Mouse (Mus musculus) thymus, adult 2 months (tissue): ENCODE measurements around the gene Trim8. TPM values are rescaled to one million over a fixed set of nuclear protein-coding genes. Genes with fewer than 3 reads are reported as not detected.

Source experiments
- DNase-seq: peaks from one replicate; pipeline ENCODE4 v3.0.0; 2021
- H3K27ac ChIP-seq: fragments of 200-500 bp; 2 replicates; pipeline ENCODE4 v1.5.1; 2012; ENCODE audit warnings: low read length, control low read depth; ENCODE audit not compliant: control insufficient read depth, insufficient read depth
- H3K27me3 ChIP-seq: fragments of 200-500 bp; 2 replicates; pipeline ENCODE4 v1.6.1; 2012; ENCODE audit warnings: mild to moderate bottlenecking, low read length, moderate library complexity, mixed read lengths; ENCODE audit not compliant: control insufficient read depth, insufficient read depth
- H3K36me3 ChIP-seq: fragments of 200-500 bp; 2 replicates; pipeline ENCODE4 v1.6.1; 2012; ENCODE audit warnings: mild to moderate bottlenecking, low read length, moderate library complexity; ENCODE audit not compliant: control insufficient read depth, insufficient read depth
- H3K4me1 ChIP-seq: fragments of 200-500 bp; replicated peaks from 2 replicates; pipeline ENCODE4 v1.6.1; 2012; ENCODE audit warnings: low read length; ENCODE audit not compliant: control insufficient read depth, insufficient read depth
- H3K4me3 ChIP-seq: fragments of 200-500 bp; 2 replicates; pipeline ENCODE4 v1.5.1; 2012; ENCODE audit warnings: mild to moderate bottlenecking, low read length, control low read depth, moderate library complexity; ENCODE audit not compliant: control insufficient read depth, insufficient read depth
- CTCF ChIP-seq: fragments of 200-500 bp; IDR thresholded peaks from 2 replicates; pipeline ENCODE4 v1.5.1; 2012; ENCODE audit warnings: mild to moderate bottlenecking, control low read depth, low read length, moderate library complexity, borderline replicate concordance; ENCODE audit not compliant: control insufficient read depth, poor library complexity, insufficient read depth; ENCODE audit errors: extremely low read depth
- POLR2A ChIP-seq: fragments of 200-500 bp; IDR thresholded peaks from 2 replicates; pipeline ENCODE4 v1.6.1; 2012; ENCODE audit warnings: mild to moderate bottlenecking, low read length, control low read depth, moderate library complexity; ENCODE audit not compliant: control insufficient read depth, poor library complexity, insufficient read depth; ENCODE audit errors: extremely low read depth
- WGBS: fragments of 180-500 bp; shearing (Covaris S2); methylation state at CpG from one replicate; pipeline ENCODE4 v1.1.7; 2018; 5-methylcytosine and 5-hydroxymethylcytosine counted together
- polyA plus RNA-seq: library from polyadenylated mRNA; depleted of rRNA; stranded (reverse); fragments of >200 nt; gene quantifications from 2 replicates; pipeline ENCODE4 v1.2.3, GENCODE M21; 2012

The Trim8 gene
- polyA plus RNA-seq, 1 experiment, result 57.9 TPM

- no peaks in the 10 kb centered on the region for H3K36me3 ChIP-seq
- WGBS, result 9% methylated on average over 8 of the region's 8 CpGs
- no peak for TF ChIP-seq POLR2A
- TF ChIP-seq CTCF, result no peak
- H3K4me3 ChIP-seq, result no peak overlapping the region
- no peak overlapping the region for H3K27ac ChIP-seq
- no peak for DNase-seq
- peaks cover 10% of the 10 kb centered on the region for H3K4me1 ChIP-seq
- H3K27me3 ChIP-seq, result no peaks in the 10 kb centered on the region
Measured at GRCm38 (mm10) chr19:46495136-46495535, 6.4 kb upstream of the Trim8 start.

GRCm38 (mm10) chr19:46497230-46497629 lies 4.3 kb upstream of the Trim8 start:
- 92% methylated on average over 2 of the region's 2 CpGs for WGBS
- Histone ChIP-seq H3K4me3 (no peak overlapping the region), H3K36me3 (no peaks in the 10 kb centered on the region), H3K27me3 (no peaks in the 10 kb centered on the region), H3K27ac (no peak overlapping the region), H3K4me1 (peaks cover 4% of the 10 kb centered on the region)
- DNase-seq, result no peak
- TF ChIP-seq CTCF, result no peak
- TF ChIP-seq POLR2A, result no peak

- Histone ChIP-seq H3K4me1 (peaks cover 9% of the 10 kb centered on the region), H3K4me3 (no peak overlapping the region), H3K36me3 (no peaks in the 10 kb centered on the region), H3K27ac (no peak overlapping the region; the same call in 1 of the 2 replicates), H3K27me3 (no peaks in the 10 kb centered on the region)
- TF ChIP-seq CTCF (no peak), POLR2A (no peak)
- DNase-seq, result no peak
- WGBS, result 6% methylated on average over 3 of the region's 3 CpGs
Measured at GRCm38 (mm10) chr19:46499539-46499835, 2.0 kb upstream of the Trim8 start.

GRCm38 (mm10) chr19:46499836-46500580 lies 1.5 kb upstream of the Trim8 start:
- H3K36me3 ChIP-seq, result no peaks in the 10 kb centered on the region
- H3K27me3 ChIP-seq, result no peaks in the 10 kb centered on the region
- TF ChIP-seq CTCF, result 0 out of 2 replicates have a peak, but pooled peaks have one; percentile 33
- TF ChIP-seq POLR2A, result peak; percentile 37; the same call in 1 of the 2 replicates
- H3K4me3 ChIP-seq, result peak overlapping the region; percentile 58
- peak overlapping the region; percentile 87 for H3K27ac ChIP-seq
- under 1% methylated on average over 47 of the region's 52 CpGs for WGBS
- DNase-seq, result peak; percentile 96
- peaks cover 13% of the 10 kb centered on the region for H3K4me1 ChIP-seq

- peak overlapping the region; percentile 87 for H3K27ac ChIP-seq
- 0 out of 2 replicates have a peak, but pooled peaks have one; percentile 13 for TF ChIP-seq POLR2A
- TF ChIP-seq CTCF, result no peak
- peaks cover 17% of the 10 kb centered on the region for H3K4me1 ChIP-seq
- peak overlapping the region; percentile 58 for H3K4me3 ChIP-seq
- H3K27me3 ChIP-seq, result no peaks in the 10 kb centered on the region
- WGBS, result under 1% methylated on average over 50 of the region's 50 CpGs
- peak; percentile 47 for DNase-seq
- no peaks in the 10 kb centered on the region for H3K36me3 ChIP-seq
Measured at GRCm38 (mm10) chr19:46500581-46501341, 741 bp upstream of the Trim8 start.

- H3K27me3 ChIP-seq, result no peaks in the 10 kb centered on the region
- peak overlapping the region; percentile 79 for H3K27ac ChIP-seq
- peaks cover 30% of the 10 kb centered on the region for H3K4me1 ChIP-seq
- DNase-seq, result peak; percentile 87
- peak overlapping the region; percentile 58 for H3K4me3 ChIP-seq
- WGBS, result under 1% methylated on average over 46 of the region's 46 CpGs
- TF ChIP-seq POLR2A, result peak; percentile 38; the same call in 1 of the 2 replicates
- peak; percentile 51; the same call in 1 of the 2 replicates for TF ChIP-seq CTCF
- no peaks in the 10 kb centered on the region for H3K36me3 ChIP-seq
Measured at GRCm38 (mm10) chr19:46502069-46502455, 560 bp downstream of the Trim8 start.
